Mouse (Mus musculus) megakaryocyte-erythroid progenitor cell, adult 5-6 weeks (primary cell): ENCODE measurements at regions not wholly inside any gene's neighbourhood (a gene's known extent, or its start where the extent isn't known, plus 50 kb on each side); places are given as distances from the start of the nearest gene placed in this dataset.
"Not testable (repeated sequence)": the region's sequence is repeated elsewhere in the genome, so short reads cannot be mapped to it uniquely, and the experiment has no call there.

ENCODE experiments used
- ATAC-seq: replicated peaks from 2 replicates; pipeline ENCODE4 v1.8.0; 2016; ENCODE audit warnings: mild to moderate bottlenecking, inconsistent platforms; ENCODE audit not compliant: severe bottlenecking, poor library complexity, low FRiP score, low TSS enrichment

DNA sequence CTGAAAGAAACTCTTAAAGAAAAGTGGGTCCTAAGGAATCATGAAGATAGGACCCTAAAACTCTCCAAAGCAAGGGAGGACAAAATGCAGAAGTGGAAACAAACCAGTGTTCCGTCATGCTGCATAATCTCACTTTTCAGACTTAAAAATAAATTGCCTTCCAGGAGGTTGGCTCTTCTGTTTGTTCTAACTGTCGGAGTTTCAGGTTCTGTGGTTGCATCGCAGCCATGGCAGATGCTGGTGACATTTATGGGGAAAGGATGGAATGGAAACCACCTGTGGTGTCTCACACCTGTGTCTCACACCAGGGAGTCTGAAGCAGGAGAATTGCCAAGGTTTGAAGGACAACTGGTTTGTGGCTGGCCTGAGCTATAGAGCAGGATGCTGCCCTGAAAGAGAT lies 50.9 kb upstream of the Hivep1 start:
- no peak for ATAC-seq

DNA sequence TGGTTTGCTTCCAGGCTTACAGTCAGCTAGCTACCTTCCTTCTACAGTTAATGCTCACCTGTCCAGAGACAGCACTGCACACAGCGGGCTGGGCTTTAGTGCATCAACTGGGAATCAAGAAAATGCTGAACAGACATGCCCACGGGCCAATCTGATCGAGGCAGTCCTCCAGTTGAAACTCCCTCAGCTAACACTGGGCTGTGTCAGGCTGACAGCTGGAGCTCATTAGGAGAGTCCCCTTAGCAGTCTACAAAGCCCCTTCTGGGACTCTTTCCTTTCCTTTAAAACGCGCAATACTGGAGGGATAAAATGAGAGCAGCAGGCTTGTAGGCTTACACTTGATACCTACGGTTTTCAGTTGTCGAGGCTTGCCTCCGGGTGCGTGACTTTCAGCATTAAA lies 53.9 kb upstream of the Hivep1 start:
- no peak for ATAC-seq

DNA sequence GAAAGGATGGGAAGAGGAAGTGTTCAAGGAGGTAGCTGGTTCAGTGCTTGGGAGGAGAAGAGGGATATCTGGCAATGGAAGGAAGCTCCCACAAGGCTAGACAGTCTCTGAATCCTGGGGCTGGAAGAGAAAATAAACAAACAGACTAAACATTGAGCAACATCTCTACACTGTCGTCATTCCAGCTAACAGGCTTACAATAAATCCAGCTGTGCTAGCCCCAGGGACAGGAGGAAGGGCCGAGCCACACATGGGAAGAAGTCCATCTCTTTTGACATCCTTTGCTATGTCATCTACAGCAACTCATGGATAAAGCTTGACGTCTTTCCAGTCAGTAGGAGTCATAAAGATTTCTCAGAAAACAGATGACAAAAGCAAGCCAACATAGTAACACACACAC lies 57.7 kb upstream of the Hivep1 start:
- ATAC-seq, result no peak

GRCm38 (mm10) chr13:41975918-41976317 lies 75.9 kb upstream of the Hivep1 start:
- ATAC-seq, result no peak

GRCm38 (mm10) chr13:41962915-41963314 lies 88.9 kb upstream of the Hivep1 start:
- ATAC-seq, result no peak

DNA sequence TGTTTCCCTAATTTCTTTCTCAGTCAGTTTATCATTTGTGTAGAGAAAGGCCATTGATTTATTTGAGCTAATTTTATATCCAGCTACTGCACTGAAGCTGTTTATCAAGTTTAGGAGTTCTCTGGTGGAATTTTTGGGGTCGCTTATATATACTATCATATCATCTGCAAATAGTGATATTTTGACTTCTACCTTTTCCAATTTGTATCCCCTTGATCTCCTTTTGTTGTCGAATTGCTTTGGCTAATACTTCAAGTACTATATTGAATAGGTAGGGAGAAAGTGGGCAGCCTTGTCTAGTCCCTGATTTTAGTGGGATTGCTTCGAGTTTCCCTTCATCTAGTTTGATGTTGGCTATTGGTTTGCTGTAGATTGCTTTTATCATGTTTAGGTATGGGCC lies 90.9 kb upstream of the Hivep1 start:
- ATAC-seq, result not testable (repeated sequence)

- ATAC-seq, result no peak
Observed at GRCm38 (mm10) chr13:41957932-41958331, 93.9 kb upstream of the Hivep1 start.

DNA sequence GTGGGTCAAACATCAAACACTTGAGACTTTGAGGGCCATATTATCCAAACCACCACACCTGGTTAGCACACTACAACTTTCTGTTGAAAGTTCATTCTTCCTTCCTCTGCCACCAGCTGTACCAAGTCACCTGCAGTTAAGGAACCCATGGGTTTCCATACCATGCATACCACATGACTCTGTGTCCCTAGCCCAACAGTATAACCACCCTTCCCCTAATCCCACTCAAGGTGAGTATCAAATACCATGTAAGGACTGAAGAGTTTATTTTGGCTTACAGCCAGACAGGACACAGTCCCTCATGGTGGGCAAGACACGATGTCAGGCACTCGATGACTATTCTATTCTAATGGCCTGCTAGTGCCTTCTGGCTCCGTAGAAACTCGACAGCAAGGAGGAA lies 95.9 kb upstream of the Hivep1 start:
- no peak for ATAC-seq

DNA sequence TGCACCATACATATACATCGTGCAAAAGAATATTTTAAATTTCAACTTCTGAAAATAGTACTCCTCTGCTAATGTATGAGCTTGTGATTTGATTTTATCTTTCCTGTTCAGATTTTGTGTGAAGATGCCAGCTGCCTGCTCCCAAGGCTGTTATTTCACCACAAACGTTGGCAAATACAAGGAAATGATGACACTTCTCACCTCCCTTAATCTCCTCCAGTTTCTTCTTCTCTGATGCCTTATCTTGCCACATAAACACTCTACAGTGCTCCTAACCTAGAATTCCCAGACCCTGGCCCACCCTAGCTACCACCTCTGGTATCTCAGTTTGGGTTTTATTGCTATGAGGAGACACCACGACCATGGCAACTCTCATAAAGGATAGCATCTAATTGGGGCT lies 96.6 kb upstream of the Hivep1 start:
- no peak for ATAC-seq

DNA sequence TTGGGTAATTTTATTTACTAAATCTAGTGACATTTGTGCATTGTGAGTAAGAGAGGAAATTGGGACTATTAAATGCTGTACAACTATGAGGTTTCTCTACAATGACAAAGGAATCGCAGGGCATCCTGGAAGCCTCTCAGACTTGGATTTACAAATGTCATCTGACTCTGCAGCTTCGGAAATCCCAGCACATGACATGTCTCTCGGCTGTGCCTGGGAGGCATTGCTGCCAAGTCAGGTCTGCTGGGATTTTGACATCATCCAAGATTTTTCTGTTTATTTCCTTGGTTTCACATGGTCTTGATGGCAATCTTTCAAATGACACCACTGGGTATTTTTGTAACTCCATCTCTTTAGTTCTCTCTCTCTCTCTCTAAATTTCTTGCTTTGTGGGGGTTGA lies 99.4 kb upstream of the Hivep1 start:
- no peak for ATAC-seq

- no peak for ATAC-seq
Observed at GRCm38 (mm10) chr13:41948241-41948640, 100.8 kb upstream of the Adtrp start.

DNA sequence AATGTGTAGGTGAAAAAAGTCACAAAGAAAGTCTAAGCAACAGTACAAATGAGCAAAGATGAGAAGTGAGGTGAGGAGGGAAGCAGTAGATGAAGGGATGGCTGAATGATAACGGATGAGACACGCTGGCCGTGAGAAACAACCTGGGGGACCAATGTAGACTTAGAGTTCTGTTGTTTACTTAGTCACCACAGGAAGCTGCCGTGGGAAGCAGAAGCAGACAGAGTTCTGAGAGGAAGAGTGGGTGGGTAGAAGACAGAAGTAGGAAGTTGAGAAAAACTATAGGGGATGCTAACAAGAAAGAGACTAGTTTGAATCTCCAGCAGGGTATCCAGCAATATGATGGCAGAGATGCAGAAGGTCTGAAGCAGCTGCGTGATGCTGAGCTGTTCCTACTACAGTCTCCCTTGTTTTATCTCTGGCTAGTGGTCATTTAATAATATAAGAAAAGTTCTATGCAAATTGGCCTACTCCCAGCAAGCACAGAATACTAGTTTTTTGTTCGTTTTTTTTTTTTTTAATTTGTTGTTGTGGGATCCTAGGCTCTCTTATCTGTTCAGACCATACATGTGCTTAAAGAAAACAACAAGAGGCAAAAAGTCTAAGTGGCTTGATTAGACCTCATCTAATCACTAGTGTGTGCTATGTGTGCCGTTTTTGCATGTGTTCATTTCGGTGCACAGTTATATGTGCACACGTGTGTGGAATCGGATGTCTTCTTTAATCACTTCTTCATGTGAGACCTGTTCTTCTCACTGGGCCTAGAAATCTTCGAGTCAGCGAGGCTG lies 85.0 kb upstream of the Adtrp start:
- peak; percentile 93 for ATAC-seq

DNA sequence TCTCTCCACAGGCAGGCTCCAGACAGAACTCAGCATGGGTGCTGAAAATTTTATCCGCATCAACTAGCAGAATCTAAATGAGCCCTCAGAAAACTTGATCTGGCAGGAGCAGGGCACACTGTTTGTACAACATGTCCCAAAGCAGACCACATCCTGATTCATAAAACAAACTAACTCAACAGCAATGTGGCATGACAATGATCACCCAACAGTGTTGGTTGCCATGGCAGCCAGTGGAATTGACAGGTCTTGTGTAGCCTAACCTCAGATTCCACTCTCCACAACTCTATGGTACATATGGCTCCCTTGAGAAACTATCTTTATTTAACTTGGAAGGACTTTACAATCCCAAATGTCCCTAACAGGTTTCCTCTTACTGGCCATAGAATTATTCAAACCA lies 82.3 kb upstream of the Adtrp start:
- ATAC-seq, result no peak

DNA sequence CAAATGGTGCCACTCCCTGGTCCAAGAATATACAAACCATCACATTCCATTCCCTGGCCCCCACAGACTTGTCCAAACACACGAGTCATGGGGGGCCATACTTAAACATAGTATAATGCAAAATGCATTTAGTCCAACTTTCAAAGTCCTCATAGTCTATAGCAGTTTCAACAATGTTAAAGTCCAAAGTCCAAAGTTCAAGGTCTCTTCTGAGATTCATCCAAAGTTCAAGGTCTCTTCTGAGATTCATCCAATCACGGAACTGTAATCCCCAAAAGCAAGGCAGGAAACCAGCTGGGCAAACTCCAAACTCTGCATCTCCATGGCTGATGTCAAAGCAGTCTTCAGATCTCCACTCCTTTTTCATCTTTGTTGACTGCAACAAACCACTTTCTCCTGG lies 78.4 kb upstream of the Adtrp start:
- ATAC-seq, result not testable (repeated sequence)

DNA sequence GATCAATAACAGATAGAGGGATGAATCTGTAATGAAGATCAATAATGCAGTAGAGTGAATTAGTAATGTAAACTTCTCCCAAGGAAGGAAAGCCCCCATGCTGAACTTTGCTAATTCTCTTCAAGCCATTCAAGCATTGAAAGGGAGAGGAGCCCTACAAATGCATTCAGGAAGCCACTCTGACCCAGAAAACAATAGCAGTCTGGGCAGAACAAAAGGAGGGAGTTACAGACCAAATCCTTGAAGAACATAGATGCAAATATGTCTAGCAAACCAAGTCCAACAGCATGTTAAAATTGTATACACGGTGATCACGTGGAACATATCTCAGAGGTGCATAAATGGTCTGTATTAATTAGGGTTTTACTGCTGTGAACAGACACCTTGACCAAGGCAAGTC lies 77.7 kb upstream of the Adtrp start:
- ATAC-seq, result no peak

GRCm38 (mm10) chr13:41921178-41921577 lies 73.7 kb upstream of the Adtrp start:
- ATAC-seq, result no peak

DNA sequence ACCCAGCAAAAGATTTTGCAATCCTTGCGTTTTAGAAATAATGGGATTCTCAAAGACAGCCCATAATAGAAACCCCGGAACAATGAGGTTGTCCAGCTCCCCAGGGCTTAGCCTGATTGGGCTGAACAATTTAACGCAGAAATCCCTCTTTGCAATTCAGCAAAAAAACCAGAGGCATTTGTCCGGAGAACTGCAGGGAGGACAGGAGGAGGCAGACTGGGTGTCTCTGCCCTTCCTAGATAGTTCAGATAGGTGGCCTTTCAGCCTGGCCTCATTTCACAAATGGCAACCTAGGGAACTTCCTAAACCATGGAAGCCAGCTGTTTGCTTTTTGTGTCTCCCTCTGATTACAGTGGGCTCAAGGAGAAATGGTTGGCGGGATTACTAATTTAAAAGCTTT lies 71.0 kb upstream of the Adtrp start:
- no peak for ATAC-seq

DNA sequence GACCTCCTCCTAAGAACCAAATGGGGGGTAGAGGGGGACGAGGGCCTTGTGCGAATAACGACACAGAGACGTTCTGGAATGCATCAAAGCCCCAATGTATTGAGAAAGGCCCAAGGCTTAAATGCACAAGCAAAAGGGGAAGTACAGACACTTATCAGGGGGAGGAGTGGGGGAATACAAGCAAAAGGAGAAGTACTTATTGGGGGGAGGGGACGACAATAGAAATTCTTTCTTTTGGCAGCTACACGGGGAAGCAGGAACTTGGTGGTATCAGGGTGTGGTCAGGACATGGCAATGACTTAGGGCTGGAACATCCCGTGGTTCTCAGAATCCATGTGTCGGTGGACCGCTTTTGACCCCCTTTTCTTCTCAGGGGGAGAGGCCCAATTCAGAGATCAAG lies 68.3 kb upstream of the Adtrp start:
- ATAC-seq, result not testable (repeated sequence)

- no peak for ATAC-seq
Observed at GRCm38 (mm10) chr13:41910736-41911135, 63.3 kb upstream of the Adtrp start.

DNA sequence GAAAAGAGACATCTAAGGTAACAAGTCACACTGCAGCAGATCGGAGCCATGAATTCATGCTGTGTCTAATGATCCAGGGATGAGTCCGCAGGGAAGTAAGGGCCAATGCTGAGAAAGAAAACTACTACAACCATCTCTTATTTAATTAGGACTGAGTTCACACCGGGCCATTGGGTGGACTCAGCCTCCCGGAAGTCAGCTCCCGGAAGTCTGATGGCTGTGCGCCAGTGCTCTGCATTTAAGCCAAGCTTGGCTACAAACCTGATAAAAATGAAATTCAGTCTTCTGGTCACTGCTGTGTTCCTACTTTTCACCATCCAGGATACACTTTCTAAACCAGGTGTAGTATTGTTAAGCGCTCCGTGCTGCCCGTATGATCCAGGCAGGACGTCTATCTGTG lies 62.8 kb upstream of the Adtrp start:
- ATAC-seq, result no peak

DNA sequence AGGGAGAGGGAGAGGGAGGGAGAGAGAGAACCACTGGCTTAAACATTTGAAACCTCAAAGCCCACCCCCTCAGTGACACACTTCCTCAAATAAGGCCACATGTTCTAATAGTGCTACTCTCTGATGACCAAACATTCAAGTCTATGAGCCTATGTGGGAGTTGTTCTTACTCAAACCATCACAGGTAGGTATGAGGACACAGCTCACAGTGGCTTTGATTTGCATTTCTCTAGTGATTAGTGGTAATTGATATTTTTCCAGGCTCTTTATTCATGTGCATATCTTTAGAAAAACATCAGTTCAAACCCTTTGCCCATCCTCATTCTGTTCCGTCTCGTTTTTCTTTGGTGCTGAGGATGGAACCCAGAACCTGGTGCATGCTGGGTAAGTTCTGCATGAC lies 59.5 kb upstream of the Adtrp start:
- ATAC-seq, result no peak

DNA sequence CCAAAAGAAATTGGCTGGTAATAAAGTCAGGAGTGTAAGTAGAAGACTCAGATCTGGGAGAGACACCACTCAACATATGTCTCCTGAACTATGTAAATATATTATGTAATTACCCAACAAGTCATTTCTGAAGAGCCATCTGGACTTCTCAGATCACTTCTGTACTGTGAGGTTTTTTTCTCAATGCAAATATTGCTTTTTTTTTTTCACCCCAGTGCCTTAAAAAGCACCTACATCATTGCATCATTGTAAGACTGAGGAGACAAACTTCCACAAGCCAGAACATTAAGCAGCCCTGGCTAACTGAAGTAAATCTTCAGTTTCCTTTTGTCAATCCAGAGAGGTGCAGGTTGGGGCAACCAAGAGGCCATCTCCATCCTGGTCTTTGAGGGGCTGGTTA lies 55.8 kb upstream of the Adtrp start:
- no peak for ATAC-seq
